Mouse (Mus musculus): Measurements from ENCODE around the gene Slc27a5. TPM values are rescaled to one million over a fixed set of nuclear protein-coding genes. Genes with fewer than 3 reads are reported as not detected.

Slc27a5 gene
- total RNA-seq (2021): not detected

DNA sequence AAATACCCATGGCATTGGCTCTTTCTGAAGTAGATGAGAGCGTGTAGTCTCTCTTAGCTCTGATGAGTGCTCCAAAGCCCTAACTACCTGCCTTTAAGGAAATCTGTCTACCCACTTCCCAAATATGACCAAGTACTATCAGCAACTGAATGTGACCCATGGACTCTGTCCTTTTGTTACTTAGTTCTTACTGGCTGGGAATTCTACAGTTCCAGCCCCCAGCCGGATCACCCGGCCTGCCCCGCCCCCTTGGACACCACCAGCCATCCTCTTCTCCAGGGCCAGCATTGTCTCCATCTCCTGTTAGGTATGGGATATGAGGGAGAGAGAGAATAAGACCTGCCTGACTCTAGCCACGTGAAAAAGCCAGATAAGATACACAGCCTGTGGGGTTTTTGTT lies at the start of gene Slc27a5:
Gene Slc27a5, minus strand, starts transcription at position 140 of the 400 bp plus-strand sequence.
- intact Hi-C loops (cut with DNase I): no loop called here
- DNase-seq: no peak

DNA sequence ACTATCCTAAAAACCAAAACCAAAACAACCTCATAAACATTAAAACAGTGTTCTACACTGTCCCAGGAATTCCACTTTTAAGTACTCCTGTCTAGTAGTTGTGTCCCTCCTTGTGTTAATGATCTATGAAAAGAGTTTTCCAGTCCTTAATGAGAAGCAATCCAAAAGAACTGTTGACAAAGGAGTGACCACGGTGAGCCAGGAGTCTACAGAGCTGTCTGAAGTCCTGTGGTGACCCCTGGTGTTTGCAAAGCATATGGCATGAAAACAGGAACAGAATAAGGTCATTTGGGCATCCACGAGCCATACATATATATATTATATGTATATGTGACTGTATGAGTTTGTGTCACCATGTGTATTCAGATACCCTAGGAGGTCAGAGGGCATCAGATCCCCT lies 48.1 kb upstream of the Slc27a5 start:
- peak; percentile 64 to 65 for DNase-seq

DNA sequence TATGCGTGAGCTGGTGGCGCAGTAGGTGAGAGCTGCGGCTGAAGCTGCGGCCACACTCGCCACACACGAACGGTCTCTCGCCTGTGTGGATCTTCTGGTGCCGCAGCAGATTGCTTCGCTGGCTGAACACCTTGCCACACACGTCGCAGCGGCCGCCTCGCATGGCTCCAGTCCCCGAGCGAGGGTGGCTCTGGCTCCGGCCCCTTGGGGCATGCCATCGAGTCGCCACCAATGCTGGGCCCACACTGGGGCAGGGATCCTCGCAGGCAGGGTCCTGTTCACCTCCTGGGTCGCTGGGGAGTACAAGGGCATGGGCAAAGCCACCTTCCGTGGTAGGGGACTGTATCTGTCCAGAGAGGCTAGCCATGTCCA lies 46.2 kb upstream of the Slc27a5 start:
- DNase-seq: no peak
- intact Hi-C loops (cut with DNase I): no loop called here

More for the DNA sequence above, 48.1 kb upstream of the Slc27a5 start:
- intact Hi-C loops (cut with DNase I): loop anchor here (1.0 to 2.0 kb wide), 2 partner anchors 37 to 137 kb away; no protein-coding TSS in a partner anchor

DNA sequence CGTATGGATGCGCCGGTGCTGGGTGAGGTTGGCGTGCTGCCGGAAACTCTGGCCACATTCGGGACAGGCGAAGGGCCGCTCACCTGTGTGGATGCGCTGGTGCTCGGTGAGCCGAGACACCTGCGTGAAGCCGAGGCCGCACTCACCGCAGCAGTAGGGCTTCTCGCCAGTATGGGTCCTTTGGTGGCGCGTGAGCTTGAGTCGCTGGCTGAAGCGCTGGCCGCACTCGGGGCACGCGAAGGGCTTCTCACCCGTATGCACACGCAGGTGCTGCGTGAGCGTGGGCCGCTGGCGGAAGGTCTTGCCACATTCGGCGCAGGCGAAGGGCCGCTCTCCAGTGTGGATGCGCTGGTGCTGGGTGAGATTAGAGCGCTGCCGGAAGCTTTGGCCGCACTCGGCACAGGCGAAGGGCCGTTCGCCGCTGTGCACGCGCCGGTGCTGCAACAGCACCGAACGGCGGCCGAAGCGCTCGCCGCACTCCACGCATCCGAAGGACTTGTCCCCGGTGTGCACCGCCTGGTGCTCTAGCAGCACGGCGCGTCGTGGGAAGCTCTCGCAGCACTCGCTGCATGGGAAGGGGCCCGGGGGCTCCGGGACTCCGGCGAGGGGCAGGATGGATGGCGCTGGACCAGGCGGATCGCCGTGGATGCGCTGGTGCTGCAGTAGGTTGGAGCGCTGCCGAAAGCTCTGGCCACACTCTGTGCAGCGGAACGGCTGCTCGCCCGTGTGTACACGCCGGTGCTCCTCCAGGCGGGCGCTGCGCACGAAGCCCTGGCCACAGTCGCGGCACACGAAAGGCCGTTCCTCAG lies 45.7 kb upstream of the Slc27a5 start:
- intact Hi-C loops (cut with DNase I): no loop called here
- no peak for DNase-seq

DNA sequence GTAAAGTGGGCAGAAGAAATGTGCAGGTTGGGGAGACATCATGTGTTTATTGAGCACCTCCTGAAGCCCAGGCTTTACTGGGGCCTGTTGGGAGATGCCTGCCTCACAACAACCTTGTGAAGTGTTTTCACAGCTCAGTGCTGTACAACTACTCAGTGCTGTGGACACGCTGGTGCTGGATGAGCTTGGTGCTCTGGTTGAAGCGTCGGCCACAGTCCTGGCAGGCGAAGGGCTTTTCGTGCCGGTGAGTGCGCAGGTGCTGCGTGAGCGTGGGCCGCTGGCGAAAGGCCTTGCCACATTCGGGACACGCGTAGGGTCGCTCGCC lies 45.1 kb upstream of the Slc27a5 start:
- no peak for DNase-seq

DNA sequence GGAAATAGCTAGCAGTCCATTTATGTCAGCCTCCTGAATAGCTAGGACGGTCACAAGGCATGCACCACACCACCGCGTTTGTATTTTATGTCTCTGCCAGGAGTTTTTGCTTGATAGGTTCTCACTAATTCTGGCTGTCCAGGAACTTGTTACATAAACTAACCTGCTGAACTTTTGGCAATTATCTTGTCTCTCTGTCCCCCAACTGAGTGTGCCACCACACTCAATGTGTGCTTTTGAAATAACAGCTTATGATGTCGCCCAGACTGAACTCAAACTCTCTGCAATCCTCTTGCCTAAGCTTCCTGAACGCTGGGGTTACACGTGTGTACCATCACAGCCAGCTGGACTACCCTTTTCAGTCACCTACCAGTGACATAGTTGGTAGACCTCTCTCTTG lies 44.5 kb upstream of the Slc27a5 start:
- no peak for DNase-seq
- intact Hi-C loops (cut with DNase I): no loop called here

More for the DNA sequence above, 45.1 kb upstream of the Slc27a5 start:
- intact Hi-C loops (cut with DNase I): no loop called here

DNA sequence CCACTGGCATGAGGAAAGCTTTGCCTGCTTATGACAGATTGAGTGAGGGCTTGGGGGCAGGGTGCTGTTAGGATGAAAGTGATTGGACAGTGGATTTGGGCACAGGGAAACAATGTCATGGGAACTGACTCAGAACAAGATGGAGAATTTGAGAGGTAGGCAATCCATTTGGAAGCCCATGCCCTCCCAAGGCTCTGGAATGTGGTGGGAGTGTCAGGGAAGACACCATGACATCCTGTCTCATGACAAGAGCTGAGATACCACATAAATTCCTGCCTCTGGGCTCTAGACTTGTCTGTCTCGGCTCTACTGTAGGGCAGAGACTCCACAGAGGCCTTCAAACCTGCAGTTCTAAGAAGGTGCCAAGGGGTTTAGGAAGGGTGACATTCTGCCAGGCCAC lies 43.3 kb upstream of the Slc27a5 start:
- intact Hi-C loops (cut with DNase I): no loop called here
- no peak for DNase-seq

DNA sequence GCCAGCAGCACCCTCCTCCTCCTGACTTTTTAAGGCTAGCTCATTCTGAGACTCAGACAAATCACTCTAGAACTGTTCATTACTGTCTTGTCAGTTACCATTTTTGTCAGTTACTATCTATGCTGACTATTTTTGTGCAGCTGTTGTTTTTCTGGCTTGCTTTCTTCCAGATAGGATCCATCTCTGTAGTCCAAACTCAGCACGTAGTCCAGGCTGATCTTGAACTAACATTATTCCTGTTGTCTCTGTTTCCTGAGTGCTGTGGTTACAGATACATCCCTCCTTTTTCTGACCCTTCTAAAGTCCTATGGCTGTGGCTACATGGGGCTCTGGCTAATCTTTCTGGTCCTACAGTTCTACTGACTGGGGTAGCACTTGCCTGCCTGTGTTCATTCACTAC lies 41.2 kb upstream of the Slc27a5 start:
- DNase-seq: no peak
- intact Hi-C loops (cut with DNase I): loop anchor here (5.0 kb wide), 1 partner anchor 62 kb away; the partner anchor contains the start of gene Zfp446

DNA sequence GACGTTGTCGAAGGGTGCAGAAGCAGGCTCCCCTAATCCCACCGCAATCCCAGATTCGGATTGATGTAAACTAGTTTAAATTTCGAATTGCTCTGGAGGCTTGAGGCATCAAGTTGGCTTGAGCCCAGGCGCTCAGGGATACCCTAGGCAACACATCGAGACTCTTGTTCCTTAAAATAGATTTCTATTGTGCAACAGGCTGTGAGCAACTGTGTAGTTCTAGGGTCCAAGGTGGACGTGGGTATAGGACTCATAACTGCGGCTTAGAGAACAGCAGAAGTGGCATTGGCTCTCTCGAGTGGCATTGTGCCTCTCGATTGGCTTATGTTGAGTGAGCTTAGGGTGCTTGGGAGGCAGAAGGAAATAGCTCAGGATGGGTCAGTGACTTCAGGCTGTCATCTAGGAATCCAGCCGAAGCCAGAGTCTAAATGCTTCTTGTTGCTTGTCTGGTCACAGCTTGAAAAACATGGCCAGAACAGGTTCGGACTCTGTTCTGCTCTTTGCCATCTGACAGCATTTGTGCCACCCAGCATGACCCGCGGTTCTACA lies 40.7 kb upstream of the Slc27a5 start:
- intact Hi-C loops (cut with DNase I): loop anchor here (5.0 kb wide), 1 partner anchor 61 kb away; the partner anchor contains the start of gene Zfp446
- peak in 1 of 2 experiments; percentile 2 for DNase-seq

DNA sequence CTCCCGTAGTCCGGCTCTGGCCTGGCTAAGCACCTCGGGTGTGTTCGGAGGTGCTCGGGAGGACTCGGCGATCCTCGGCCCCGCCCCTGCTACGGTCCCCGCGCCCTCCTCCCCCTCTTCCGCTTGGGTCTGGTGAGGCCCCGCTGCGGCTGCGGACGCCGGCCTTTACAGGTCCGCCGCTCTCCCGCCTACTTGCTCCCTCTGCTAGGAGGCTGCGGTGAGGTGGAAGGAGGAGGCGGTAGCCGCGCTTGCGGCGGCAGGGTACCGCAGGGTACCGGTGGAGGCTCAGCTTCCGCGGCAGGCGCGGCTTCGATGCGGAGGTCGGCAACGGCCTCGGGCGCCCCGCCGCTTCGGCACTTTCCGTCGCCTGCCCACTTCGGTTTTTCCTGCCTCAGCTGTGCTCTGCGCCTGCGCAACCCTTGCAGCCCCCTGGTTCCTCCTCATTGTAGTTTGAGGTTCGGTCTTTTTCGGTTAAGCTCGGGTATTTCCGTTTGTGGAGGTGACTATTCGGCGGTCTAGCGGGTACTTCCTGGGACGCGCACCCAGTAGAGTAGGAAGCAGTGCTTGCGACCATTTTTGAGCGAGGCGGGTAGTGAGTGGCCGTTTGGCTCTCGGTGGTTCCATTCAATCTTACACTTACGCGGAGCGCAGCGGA lies 40.0 kb upstream of the Slc27a5 start, which contains the start of gene Ube2m:
Gene Ube2m, minus strand, starts transcription at position 375 of the 655 bp plus-strand sequence.
- peak; percentile 99 for DNase-seq
- intact Hi-C loops (cut with DNase I): loop anchor here (5.0 kb wide), 1 partner anchor 61 kb away; the partner anchor contains the start of gene Zfp446

DNA sequence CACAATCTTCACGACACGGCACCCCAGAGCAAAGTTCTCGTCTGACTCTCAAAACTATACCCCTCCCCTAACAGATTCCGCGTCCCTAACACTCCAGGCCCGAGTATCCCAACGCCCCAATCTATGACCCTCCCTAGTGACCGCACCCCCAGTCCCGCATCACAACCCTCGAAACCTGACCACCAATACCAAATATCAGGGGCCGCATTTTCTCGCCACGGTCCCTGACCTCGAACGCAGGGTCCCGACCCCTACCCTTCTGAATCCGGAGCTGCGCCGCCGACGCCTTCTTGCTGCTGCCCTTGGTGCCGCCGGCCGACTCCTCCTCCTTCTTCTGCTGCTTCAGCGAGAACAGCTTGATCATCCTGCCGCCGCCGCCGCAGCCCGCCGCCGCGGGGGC lies 39.4 kb upstream of the Slc27a5 start:
- intact Hi-C loops (cut with DNase I): loop anchor here (5.0 kb wide), 1 partner anchor 60 kb away; the partner anchor contains the start of gene Zfp446
- no peak for DNase-seq

DNA sequence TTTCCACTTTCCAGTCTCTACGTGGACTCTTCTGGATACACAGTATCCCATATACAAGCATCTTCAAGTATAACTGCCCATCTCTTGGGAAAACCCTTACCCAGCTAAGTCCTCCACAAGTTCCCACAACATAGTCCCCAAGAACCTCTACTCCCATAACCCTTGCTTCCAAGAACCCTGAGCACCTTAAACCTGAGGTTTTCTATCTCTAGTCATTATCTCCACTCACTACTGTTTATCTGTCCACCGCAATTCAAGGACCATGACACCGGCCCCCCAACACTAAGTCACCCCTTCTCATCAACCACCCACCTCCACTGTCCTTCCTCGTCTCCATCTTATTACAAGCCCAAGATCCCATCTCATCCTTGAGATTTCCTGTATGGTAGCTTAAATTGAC lies 38.8 kb upstream of the Slc27a5 start:
- DNase-seq: no peak
- intact Hi-C loops (cut with DNase I): loop anchor here (5.0 kb wide), 1 partner anchor 60 kb away; the partner anchor contains the start of gene Zfp446

DNA sequence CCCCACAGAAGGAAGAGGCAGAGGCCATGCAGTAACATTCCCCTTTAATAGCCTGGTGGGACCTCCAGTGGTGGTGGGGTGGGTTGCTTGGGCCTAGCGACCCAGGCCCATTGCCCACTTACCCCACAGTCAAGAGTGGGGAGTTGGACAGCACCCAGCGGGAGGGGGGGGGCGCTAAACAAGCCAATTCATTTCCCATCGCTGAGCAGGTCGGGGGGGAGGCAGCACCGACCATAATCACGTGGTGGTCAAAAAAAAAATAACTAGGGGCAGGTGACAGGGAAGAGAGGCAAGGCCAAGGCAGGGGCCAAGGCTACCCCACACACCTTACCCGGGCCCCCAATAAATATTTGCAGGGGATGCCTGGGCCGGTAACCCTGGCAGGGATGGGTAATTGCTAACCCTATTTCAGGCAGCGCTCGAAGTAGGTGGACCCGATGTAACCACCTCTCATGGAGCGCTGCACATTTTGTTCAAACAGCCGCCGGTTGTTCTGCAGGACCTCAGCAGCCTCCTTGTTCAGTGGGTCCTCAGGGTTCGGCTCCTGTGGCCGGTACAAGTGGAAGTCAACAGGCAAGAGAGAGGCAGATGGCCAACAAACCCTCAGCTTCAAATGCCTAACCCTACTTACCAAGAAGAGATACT lies 37.3 kb upstream of the Slc27a5 start:
- no peak for DNase-seq
- intact Hi-C loops (cut with DNase I): loop anchor here (5.0 kb wide), 1 partner anchor 58 kb away; the partner anchor contains the start of gene Zfp446

DNA sequence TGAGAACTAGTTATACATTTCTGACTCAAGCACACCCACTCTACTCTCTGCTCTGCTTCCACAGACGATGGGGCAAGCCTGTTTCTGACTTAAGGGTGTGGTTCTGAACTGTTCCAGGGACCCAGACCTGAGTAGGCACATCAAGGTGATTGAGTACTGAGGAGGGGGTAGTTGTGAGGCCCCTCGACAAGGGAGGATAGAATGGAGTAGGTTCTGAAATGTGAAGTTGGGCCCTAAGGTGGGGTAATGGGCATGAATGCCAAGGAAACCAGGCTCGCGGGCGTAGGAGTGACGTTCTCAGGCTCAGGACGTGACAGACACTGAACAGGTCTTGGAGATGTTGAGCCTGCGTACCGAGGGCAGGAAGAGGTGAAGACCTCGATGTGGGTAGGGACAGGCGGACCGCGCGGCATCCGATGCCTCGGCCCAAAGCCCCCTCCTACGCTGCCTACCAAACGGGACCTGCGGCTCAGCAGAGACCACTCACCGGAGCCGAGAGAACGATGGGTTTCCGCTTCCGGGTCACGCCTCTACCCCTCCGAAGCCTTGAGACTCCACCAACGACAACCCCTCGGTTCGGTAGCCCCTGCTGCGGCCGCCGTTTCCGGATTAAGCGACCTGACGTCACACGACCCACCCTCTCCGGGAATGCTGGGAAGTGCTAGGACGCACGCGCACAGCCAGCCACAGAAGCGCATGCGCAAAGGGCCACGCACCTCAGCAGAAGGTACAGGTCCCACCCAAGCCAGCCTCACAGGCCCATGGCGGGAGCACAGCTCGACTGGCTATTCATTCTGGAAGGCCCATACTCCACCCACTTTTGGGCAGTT lies 36.4 kb upstream of the Slc27a5 start, which contains the start of gene Chmp2a:
Gene Chmp2a, minus strand, starts transcription at position 660 of the 830 bp plus-strand sequence.
- intact Hi-C loops (cut with DNase I): loop anchor here (5.0 kb wide), 1 partner anchor 197 kb away; no protein-coding TSS in a partner anchor
- DNase-seq: peak; percentile 97

DNA sequence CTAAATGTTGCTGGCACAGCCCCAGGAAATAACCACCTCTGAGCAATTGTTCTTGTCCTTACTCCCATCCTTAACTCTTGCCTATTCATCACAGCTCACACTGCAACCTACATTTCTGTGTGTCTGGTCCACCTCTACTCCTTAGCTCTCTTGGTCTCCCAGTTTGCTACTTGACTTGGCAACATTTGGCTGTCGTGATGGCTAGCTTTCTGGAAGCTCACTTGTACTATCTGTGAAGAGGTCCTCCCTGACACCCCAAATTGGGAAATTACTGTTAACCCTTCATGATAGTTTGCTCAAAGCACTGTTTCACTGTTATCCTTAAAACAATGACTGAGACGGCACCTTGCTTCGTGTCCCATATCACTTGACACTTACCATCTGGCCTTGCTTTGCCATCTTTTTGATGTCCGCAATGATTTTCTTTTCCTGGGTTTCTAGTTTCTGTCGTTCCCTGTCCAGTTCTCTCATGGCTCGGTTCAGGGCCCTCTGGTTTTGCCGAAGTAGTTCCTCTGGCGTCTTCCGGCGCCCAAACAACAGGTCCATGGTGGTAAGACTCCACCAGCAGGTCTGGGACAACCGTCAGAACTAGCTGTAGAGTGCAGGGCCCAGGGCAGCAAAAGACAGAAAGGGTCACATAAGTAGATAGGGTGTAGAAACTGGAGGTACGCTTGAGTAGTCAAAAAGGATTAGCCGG lies 35.6 kb upstream of the Slc27a5 start:
- DNase-seq: no peak
- intact Hi-C loops (cut with DNase I): loop anchor here (5.0 kb wide), 1 partner anchor 196 kb away; no protein-coding TSS in a partner anchor

DNA sequence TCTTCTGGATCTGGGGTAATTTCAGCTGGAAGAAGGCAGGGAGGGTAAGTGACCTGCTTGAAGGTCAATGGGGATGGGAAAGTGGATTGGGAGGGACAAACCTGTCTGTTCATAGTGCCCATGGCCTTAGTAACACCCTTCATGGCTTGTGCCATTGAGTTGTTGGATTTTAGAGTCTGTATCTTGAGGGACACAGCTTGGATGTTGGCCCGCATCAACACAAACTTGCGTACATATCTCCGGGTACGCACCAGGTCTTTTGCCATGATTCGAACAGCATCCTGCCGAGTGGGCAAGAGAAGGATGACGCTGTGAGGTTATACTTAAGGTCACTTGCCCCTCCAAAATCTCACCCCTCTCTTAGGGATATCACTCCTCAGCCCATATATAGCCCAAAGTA lies 34.5 kb upstream of the Slc27a5 start:
- intact Hi-C loops (cut with DNase I): loop anchor here (5.0 kb wide), 1 partner anchor 195 kb away; no protein-coding TSS in a partner anchor
- no peak for DNase-seq

DNA sequence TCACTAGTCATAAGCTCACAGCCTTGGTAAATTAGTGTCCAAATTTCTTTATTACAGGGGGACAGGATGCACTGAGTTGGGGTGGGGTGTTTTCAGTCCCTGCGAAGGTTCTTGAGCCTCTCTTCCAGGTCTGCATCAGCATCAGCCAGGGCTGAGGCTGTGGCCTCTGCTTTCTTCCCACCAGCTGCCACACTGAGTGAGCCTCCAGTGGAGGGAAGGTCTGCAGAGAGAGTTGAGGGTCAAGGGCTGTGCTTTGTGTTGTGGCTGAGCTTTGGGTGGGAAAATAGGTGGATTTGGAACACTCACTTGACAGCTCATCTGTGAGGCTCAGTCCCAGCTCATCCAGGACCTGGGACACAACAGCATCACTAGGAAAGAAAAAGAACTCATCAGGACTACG lies 34.0 kb upstream of the Slc27a5 start:
- DNase-seq: no peak
- intact Hi-C loops (cut with DNase I): loop anchor here (5.0 kb wide), 1 partner anchor 195 kb away; no protein-coding TSS in a partner anchor

DNA sequence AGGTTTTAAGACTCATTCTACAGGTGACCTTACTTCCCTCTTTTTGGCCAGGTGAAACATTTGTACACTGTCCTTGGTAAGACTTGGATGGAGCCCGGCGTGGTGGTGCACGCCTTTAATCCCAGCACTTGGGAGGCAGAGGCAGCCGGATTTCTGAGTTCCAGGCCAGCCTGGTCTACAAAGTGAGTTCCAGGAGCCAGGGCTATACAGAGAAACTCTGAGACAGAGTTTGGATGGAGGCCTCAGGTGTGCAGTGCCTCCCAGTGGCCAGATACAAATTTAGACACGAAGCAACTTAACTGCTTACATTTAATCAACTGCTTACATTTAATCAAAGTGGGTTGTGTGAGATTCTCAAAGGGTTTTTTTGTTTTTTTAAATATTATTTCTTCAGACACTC lies 33.1 kb upstream of the Slc27a5 start:
- intact Hi-C loops (cut with DNase I): loop anchor here (5.0 kb wide), 1 partner anchor 194 kb away; no protein-coding TSS in a partner anchor
- DNase-seq: no peak

DNA sequence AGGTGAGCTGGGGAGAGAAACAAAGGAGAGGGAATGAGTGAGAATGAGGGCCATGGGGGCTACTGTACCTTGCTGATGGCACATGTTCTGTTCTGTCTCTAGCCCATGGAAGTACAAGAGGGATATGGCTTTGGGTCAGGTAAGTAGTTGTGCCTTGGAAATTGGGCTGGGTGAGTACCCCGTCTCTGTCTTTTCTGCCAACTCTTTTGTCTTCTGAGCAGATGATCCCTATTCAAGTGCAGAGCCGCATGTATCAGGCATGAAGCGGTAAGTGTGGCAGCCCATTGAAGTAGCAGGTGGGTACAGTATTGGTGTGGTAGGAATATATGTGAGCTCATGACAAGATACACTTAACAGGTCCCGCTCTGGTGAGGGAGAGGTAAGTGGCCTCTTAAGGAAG lies 31.0 kb upstream of the Slc27a5 start:
- intact Hi-C loops (cut with DNase I): no loop called here

More for the DNA sequence above, 31.0 kb upstream of the Slc27a5 start:
- DNase-seq: no peak
